Comparison of ENCODE assay signal across 27 mouse cellular contexts in the genomic region with DNA sequence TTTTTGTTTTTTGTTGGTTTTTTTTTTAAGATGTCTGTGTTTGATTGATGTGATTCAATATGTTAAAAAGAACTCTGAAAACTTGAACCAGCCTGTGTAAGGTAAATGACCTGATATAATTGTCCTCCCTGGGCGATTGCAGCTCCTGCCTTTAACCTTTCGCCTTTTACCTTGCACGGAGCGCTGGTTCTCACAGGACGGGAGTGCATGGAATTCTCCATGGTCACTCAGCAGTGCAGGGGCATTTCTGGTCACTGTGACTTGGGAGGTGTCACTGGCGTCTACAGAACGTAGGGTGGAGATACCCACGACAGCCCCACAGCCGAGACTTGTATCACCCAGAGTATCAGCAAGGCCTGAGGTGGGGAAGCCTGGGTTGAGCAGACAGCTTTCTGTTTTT. TPM values are rescaled to one million over a fixed set of nuclear protein-coding genes. Genes with fewer than 3 reads are reported as not detected.
DNase-seq lines count a peak whose midpoint lies in the region; ATAC-seq and TF ChIP-seq lines count a peak whose summit lies in the region.
"Had no signal": no experiment of that assay in that cellular context is flagged by ENCODE, and none has a peak within 500 bp of the region (broad histone marks: within the 10 kb centered on the region; RNA-seq: fewer than 3 reads in every experiment).

No protein-coding gene starts in this region.

- peaks cover 8% of the 10 kb centered on the region; the same call in 1 of the 2 replicates for H3K36me3 ChIP-seq in heart, embryonic 13.5 days
- no peaks in the 10 kb centered on the region for H3K36me3 ChIP-seq in kidney, adult 2 months (ENCODE audit: control insufficient read depth, insufficient read depth, low read length)
- no peaks in the 10 kb centered on the region for H3K36me3 ChIP-seq in kidney, embryonic 15.5 days
- H3K36me3 ChIP-seq in limb, embryonic 10.5 days = no peaks in the 10 kb centered on the region
- H3K36me3 ChIP-seq: embryonic facial prominence, embryonic 12.5 days; stomach, embryonic 15.5 days had no signal

- ATAC-seq in heart, embryonic 13.5 days (ENCODE audit: extremely low read depth, insufficient number of reproducible peaks, low FRiP score, low TSS enrichment) = no peak
- ATAC-seq in kidney, embryonic 15.5 days (replicated peaks; ENCODE audit: low FRiP score) = no peak
- ATAC-seq: forebrain, embryonic 14.5 days; hindbrain, postnatal 0 days; intestine, embryonic 16.5 days had no signal

- TF ChIP-seq POLR2A in kidney, adult 2 months (IDR thresholded peaks at IDR 0.05; ENCODE audit: low read depth, low read length) = no peak

- TF ChIP-seq CTCF in kidney, adult 2 months (conservative IDR thresholded peaks at IDR 0.05; ENCODE audit: insufficient read depth, insufficient read length, low read depth, low read length) = no peak

- H3K27ac ChIP-seq in heart, embryonic 13.5 days (replicated peaks) = no peak overlapping the region
- H3K27ac ChIP-seq in kidney, adult 2 months (ENCODE audit: insufficient read depth, low read depth, low read length) = peak overlapping the region; percentile 3; the same call in 1 of the 2 replicates
- no peak overlapping the region for H3K27ac ChIP-seq in kidney, embryonic 15.5 days
- H3K27ac ChIP-seq in limb, embryonic 10.5 days = 0 out of 2 replicates have a peak overlapping the region, but pooled peaks have one; percentile 30
- H3K27ac ChIP-seq: embryonic facial prominence, embryonic 12.5 days; hindbrain, postnatal 0 days; liver, embryonic 14.5 days; macrophage; stomach, embryonic 15.5 days had no signal

- DNase-seq in heart, postnatal 10 days = no peak
- DNase-seq in kidney, adult 2 months = peak; percentile 62
- DNase-seq in kidney, postnatal 14 days = peak; percentile 38
- no peak for DNase-seq in limb, embryonic 10.5 days (ENCODE audit: low spot score)
- DNase-seq in spleen, adult 18-20 months = no peak
- DNase-seq: adrenal gland, adult 2 months; B cell, adult 2 months; cerebellum, adult 2 months; cerebellum, postnatal 14 days; gastrocnemius, postnatal 14 days; lung, adult 2 months; lung, postnatal 10 days; midbrain, embryonic 14.5 days; retina, postnatal 1 day; right cerebral cortex, postnatal 14 days; thymus, postnatal 14 days had no signal

- H3K4me3 ChIP-seq in heart, embryonic 13.5 days = no peak overlapping the region
- no peak overlapping the region for H3K4me3 ChIP-seq in kidney, adult 2 months (ENCODE audit: insufficient read depth, low read depth, low read length)
- no peak overlapping the region for H3K4me3 ChIP-seq in kidney, embryonic 15.5 days (replicated peaks)
- no peak overlapping the region for H3K4me3 ChIP-seq in limb, embryonic 10.5 days
- H3K4me3 ChIP-seq: embryonic facial prominence, embryonic 12.5 days; stomach, embryonic 15.5 days had no signal

- H3K4me1 ChIP-seq in heart, embryonic 13.5 days = peaks cover 57% of the 10 kb centered on the region
- peaks cover 13% of the 10 kb centered on the region; the same call in 1 of the 2 replicates for H3K4me1 ChIP-seq in kidney, adult 2 months (ENCODE audit: control insufficient read depth, insufficient read depth, low read length)
- peaks cover 32% of the 10 kb centered on the region for H3K4me1 ChIP-seq in kidney, embryonic 15.5 days
- peaks cover 35% of the 10 kb centered on the region for H3K4me1 ChIP-seq in limb, embryonic 10.5 days

- H3K9me3 ChIP-seq in heart, embryonic 13.5 days = no peaks in the 10 kb centered on the region
- H3K9me3 ChIP-seq in kidney, embryonic 15.5 days (replicated peaks) = 0 out of 2 replicates have a peak, but pooled peaks cover 3% of the 10 kb centered on the region
- no peaks in the 10 kb centered on the region for H3K9me3 ChIP-seq in limb, embryonic 10.5 days (replicated peaks)
- H3K9me3 ChIP-seq: embryonic facial prominence, embryonic 12.5 days; stomach, embryonic 15.5 days had no signal

- no peaks in the 10 kb centered on the region for H3K27me3 ChIP-seq in heart, embryonic 13.5 days (replicated peaks)
- no peaks in the 10 kb centered on the region for H3K27me3 ChIP-seq in kidney, adult 2 months (replicated peaks; ENCODE audit: control insufficient read depth, insufficient read depth, low read length)
- H3K27me3 ChIP-seq in kidney, embryonic 15.5 days = no peaks in the 10 kb centered on the region
- H3K27me3 ChIP-seq in limb, embryonic 10.5 days (ENCODE audit: low read depth, poor library complexity, severe bottlenecking) = no peaks in the 10 kb centered on the region
- H3K27me3 ChIP-seq: embryonic facial prominence, embryonic 12.5 days; stomach, embryonic 15.5 days had no signal

- intact Hi-C loops in heart, postnatal 10 days (cut with DNase I) = no loop called here

- no peak overlapping the region for H3K9ac ChIP-seq in heart, embryonic 13.5 days
- H3K9ac ChIP-seq in kidney, embryonic 15.5 days = no peak overlapping the region
- H3K9ac ChIP-seq: embryonic facial prominence, embryonic 12.5 days; liver, embryonic 14.5 days; stomach, embryonic 15.5 days had no signal

- WGBS in heart, embryonic 13.5 days = 38% methylated on average over 9 of the region's 9 CpGs
- WGBS in kidney, adult 2 months = 37% methylated on average over 9 of the region's 9 CpGs
- WGBS in kidney, embryonic 15.5 days = 44% methylated on average over 9 of the region's 9 CpGs
- WGBS in limb, embryonic 10.5 days = 59% methylated on average over 9 of the region's 9 CpGs

- H3K4me2 ChIP-seq in heart, embryonic 13.5 days = peak overlapping the region; percentile 6; the same call in 1 of the 2 replicates
- no peak overlapping the region for H3K4me2 ChIP-seq in kidney, embryonic 15.5 days
- H3K4me2 ChIP-seq: embryonic facial prominence, embryonic 12.5 days; stomach, embryonic 15.5 days had no signal

RNA-seq across cellular contexts. Expression of a gene that starts 34.8 kb away (rescaled TPM):
- 45.7 and 50.4 TPM in 2 replicates for polyA plus RNA-seq in heart, embryonic 13.5 days (2015; fragmentation: Nextera tagmentation; extraction: Ambion mirVana)
- total RNA-seq in heart, postnatal 10 days (2021) = 10 to 100 TPM; 40.1 to 51.6 TPM
- polyA plus RNA-seq in kidney, adult 2 months (2012; rRNA removed) = 56.0 and 68.7 TPM in 2 replicates
- polyA plus RNA-seq in kidney, embryonic 15.5 days (2015; fragmentation: Nextera tagmentation; extraction: Ambion mirVana) = 26.2 and 26.5 TPM in 2 replicates
- polyA plus RNA-seq in limb, embryonic 10.5 days (2016; fragmentation: Nextera tagmentation; extraction: Ambion mirVana) = 16.9 and 33.7 TPM in 2 replicates
- total RNA-seq: granulocyte monocyte progenitor cell, adult 5-6 weeks; monocyte, adult 5-6 weeks had no signal
- polyA plus RNA-seq: macrophage had no signal

Comparison
In these comparisons a context has a peak if more than half of its experiments do, and no peak if none do; other contexts are left out.
1. H3K27ac ChIP-seq: peak in kidney, adult 2 months (single experiment) and limb, embryonic 10.5 days (single experiment); none in heart, embryonic 13.5 days (single experiment) and kidney, embryonic 15.5 days (single experiment).
2. DNase-seq: peak in kidney, adult 2 months (single experiment) and kidney, postnatal 14 days (single experiment); none in heart, postnatal 10 days (0 of 2), limb, embryonic 10.5 days (single experiment) and spleen, adult 18-20 months (0 of 2).